Mouse (Mus musculus) layer of hippocampus, adult 2 months (tissue): ENCODE results near the gene Zmynd15. TPM values are rescaled to one million over a fixed set of nuclear protein-coding genes. Genes with fewer than 3 reads are reported as not detected.
A peak's percentile ranks its signal among the peaks of the same experiment; 100 is the strongest.

ENCODE experiments used
- DNase-seq, 2 experiments: peaks; one replicate each; pipeline ENCODE4 v3.0.0; 2022; ENCODE audit warnings: low spot score in 2 of 2
- H3K27ac ChIP-seq: fragments of 200-600 bp; 2 replicates; pipeline ENCODE4 v1.8.1; 2022
- H3K4me3 ChIP-seq: fragments of 200-600 bp; 2 replicates; pipeline ENCODE4 v1.8.1; 2022; ENCODE audit warnings: mild to moderate bottlenecking
- CTCF ChIP-seq: fragments of 200-600 bp; conservative IDR thresholded peaks from 2 replicates; pipeline ENCODE4 v1.8.1; 2022; ENCODE audit warnings: antibody characterized with exemption, mild to moderate bottlenecking, moderate library complexity
- microRNA-seq, 2 experiments: library from miRNA; unstranded; fragments of <30 nt; microRNA quantifications; one replicate each; pipeline ENCODE4 v1.2.0; 2021
- total RNA-seq, 2 experiments: library from RNA; stranded (reverse); gene quantifications; 2 replicates each; pipeline ENCODE4 v1.2.3; 2021

Zmynd15 gene
- total RNA-seq, 2 experiments from 2014 or later = 0.12 to 0.72 TPM

DNA sequence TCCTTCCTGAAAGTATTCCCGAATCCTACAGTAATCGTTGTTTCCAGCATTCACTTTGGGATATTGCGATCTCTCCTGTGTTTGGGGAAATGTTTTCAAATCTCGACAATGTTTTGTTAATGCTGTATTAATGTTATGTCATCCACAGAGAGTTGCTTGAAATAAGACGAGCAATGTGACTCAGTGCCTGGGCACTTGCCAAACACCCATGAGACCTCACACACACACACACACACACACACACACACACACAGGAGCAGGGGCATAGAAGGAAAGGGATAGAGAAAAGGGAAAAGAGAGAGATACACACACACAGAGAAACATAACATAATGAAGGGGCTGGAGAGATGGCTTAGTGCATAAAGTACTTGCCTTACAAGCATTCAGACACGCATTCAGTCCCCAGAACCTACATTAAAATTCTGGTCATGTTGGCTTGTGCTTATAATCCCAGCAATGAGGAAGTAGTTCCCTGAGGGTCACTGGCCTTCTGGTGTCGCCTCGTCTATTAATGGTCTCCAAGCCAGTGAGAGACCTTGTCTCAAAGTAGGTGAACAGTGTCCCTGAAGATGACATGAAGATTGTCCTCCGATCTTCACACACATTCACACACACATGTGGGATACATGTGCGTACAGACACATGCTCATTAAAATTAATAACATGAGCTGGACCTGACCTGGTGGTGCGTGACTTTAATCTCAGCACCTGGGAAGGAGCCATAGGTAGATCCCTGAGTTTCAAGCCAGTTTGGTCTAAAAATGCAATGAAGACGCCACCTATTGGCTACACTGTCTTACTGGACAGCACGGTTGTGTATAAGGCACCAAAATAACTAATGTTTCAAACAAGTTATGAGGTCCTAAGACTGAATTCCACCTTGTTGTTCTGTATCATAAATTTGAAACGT lies 40.6 kb downstream of the Zmynd15 start:
- no peak overlapping the region for H3K4me3 ChIP-seq
- TF ChIP-seq CTCF = peak; percentile 73

DNA sequence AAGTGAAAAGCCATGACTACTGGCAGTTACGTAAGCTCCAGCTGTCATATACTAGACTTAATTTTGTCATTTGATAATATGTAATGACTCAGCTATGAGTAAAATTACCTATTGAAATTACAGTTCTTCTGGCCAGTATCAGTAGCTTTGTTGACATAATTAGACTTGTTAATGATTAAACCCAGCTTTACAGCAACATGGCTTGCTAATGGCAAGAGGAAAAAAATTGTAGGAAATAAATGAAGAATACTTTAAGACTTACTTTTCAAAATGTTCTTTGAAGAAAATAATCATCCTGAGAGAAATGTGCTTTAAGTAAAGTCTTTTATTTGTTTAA lies 41.2 kb downstream of the Zmynd15 start:
- H3K27ac ChIP-seq = no peak overlapping the region
- no peak overlapping the region for H3K4me3 ChIP-seq
- no peak for DNase-seq
- no peak for TF ChIP-seq CTCF

More for the DNA sequence above, 40.6 kb downstream of the Zmynd15 start:
- no peak for DNase-seq
- H3K27ac ChIP-seq = no peak overlapping the region

DNA sequence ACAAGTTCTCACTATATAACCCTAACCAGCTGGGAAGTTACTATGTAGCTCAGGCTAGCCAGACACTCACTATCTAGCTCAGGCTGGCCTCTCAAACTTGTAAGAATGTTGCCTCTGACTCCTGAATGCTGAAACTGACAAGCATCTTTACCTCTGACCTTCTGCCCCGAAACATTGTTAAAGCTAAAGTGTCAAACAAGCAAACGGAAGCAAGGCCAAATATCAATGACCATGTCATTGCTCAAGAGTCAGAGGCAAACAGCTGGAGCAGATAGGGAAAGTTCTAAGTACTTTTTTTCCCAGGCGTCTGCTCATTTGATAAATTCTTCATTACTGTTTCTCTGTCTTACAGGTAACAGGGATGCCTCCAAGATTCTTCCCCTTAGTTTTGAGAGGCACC lies 42.8 kb downstream of the Zmynd15 start:
- H3K27ac ChIP-seq = no peak overlapping the region
- DNase-seq = no peak
- no peak overlapping the region for H3K4me3 ChIP-seq
- TF ChIP-seq CTCF = no peak

DNA sequence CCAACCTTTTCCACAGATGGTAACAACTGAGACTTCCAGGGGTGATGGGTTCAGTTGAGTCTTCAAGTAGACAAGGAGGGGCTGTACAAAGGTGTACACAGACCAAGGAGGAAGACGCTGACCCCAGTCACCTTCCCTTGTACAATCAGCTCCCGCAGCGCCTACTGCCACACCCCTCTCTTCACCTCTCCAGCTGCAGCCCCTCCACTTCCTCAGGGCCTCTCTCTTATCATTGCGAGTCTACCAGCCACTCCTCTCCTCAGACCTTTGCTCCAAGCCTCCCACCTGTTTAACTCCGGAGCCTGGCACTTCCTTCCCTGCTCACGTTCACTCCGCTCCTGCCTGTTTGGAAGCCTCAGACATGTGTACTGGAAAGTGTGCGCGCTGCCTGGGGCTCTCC lies 45.7 kb downstream of the Zmynd15 start, which contains the start of gene Tm4sf5:
Tm4sf5 (plus strand) TSS at position 275 of the 400 bp plus-strand sequence.
- Histone ChIP-seq H3K27ac (no peak within 1 kb of the TSS), H3K4me3 (no peak within 1 kb of the TSS)
- no peak for DNase-seq
- TF ChIP-seq CTCF = no peak

DNA sequence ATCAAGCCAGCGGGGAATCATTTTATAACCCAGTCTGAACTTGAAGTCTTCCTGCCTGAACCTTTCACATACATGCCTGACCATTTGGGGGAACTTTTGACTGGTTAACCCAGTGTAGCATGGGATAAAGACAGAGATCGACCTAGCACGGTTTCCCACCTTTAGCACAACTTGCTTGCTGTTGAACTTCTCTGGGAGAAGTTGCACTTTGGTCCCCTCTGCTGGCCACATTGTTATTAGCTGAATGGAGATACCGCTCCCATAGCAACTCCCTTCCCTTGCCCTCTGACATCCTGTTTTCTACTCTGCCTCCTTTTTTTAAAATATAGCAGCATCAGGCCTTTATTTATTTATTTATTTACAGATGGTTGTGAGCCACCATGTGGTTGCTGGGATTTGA lies 47.2 kb downstream of the Zmynd15 start:
- peak; percentile 80 for TF ChIP-seq CTCF
- DNase-seq = peak in 1 of 2 experiments; percentile 66
- no peak overlapping the region for H3K4me3 ChIP-seq
- no peak overlapping the region for H3K27ac ChIP-seq

DNA sequence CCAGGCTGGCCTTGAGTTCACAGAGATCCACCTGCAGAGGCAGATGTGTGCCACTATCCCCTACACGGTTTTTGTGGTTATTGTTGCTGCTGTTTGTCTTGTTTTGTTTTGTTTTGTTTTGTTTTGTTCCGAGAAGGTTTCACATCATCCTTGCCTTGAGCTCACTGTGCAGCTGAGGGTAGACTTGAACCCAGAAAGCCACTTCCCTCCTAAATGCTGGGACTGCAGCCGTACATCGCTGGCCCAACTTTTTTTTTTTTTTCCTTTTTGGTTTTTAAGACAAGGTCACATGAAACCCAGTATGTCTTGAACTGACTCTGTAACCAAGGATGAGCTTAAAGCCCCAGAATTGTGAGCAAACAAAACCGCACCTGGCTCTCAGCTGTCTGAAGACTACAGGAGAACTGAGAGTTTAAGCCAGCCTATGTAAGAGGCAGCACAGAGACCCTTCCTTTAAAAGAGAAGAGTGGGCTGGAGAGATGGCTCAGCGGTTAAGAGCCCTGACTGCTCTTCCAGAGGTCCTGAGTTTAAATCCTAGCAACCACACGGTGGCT lies 47.8 kb downstream of the Zmynd15 start:
- no peak for TF ChIP-seq CTCF
- DNase-seq = no peak
- no peak overlapping the region for H3K27ac ChIP-seq
- H3K4me3 ChIP-seq = no peak overlapping the region

DNA sequence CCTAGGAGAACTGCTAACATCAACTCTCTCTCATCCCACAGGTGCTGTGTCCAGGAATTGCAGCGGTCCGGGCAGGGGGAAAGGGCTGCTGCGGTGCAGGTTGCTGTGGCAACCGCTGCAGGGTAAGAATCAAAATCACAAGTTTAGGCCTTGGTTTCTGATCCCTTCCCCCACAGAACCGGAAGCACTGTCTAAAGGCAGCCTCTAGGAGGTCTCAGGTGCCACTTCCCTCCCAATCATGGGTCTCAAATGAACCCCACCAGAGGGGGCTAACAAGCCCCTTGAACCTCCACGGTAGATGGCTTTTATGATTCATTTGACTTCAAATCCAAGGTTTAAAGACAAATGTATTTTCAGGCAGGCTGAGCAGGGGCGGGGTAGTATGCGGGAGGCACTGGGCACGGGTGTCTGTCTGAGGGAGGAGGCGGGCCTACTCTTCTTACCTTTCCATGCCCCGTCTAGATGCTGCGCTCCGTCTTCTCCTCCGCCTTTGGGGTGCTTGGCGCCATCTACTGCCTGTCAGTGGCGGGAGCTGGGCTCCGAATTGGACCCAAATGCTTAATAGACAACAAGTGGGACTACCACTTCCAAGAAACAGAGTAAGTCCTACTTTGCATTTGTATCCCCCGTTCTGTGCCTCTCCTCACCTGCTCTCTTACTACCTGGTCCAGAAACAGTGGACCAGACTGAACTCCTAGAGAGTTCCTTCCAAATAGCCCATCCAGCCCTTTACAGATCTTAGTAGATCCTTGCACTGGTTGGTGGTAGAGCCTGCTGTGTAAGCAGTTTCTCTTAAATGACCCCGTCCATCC lies 50.7 kb downstream of the Zmynd15 start:
- Histone ChIP-seq H3K4me3 (no peak overlapping the region; the same call in 1 of the 2 replicates), H3K27ac (no peak overlapping the region)
- TF ChIP-seq CTCF = peak; percentile 77
- DNase-seq = peak; percentile 45 to 46

DNA sequence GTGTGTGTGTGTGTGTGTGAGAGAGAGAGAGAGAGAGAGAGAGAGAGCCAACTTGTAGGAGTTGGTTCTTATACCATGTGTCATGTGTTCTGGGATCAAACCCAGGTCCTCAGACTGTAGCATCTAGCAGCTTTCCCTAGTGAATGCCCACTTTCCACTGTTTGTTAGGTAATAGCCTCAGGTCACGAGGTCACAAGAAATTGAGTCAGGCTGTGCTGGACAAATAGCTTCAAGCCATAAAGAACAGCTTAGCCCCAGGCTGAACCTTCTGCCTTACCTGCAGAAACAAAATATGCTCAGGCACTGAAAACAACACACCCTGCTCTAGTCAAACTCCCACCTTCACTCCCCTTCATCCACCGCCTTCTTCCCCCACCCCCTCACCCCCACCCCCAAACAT lies 52.0 kb downstream of the Zmynd15 start:
- no peak for TF ChIP-seq CTCF

DNA sequence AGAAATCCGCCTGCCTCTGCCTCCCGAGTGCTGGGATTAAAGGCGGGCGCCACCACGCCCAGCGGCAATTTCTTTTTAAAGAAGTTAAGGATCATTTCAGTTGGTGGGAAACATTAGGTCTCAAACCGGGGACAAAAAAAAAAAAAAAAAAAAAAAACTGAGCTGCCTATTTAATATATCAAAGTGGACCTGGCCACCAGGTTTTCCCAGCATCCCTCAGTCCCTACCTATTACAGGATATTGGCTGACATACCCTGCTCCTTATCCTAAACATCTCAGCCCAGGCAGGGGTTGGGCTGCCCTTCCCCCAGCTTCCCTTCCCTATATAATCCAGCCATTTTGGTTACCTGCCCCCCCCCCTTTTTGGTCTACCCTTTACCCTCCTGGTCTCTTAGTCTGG lies 52.6 kb downstream of the Zmynd15 start:
- TF ChIP-seq CTCF = no peak
- H3K4me3 ChIP-seq = no peak overlapping the region
- DNase-seq = no peak
- H3K27ac ChIP-seq = no peak overlapping the region

More for the DNA sequence above, 52.0 kb downstream of the Zmynd15 start:
- no peak for DNase-seq
- H3K27ac ChIP-seq = no peak overlapping the region
- no peak overlapping the region for H3K4me3 ChIP-seq

DNA sequence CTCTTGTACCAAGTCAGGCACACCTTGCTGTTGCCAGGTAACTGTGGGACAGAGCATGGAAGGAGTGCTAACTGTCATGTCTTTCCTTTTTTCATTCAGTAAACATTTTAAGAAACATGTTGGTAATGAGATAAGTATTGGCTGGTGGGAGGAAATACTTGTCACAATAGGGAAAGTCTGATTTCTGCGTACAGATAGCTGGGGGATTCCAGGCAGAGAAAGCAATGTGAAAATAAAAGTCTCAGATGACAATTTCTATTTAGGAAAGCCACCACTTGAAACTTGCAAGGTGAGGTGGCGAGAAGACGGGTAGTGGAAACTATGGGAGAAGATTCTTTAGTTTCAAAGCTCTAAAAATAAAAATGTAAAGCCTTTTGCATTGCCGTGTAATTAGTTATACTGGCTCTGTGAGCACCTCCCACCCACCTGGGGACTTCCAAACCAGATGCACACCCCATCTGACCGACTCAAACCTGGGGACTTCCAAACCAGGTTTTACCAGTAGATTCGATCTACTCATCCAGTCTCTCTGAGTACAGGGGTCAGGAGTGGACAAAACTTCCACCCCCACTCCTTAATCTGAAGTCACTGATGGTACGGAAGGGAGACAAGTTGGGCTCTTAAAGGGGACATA lies 53.6 kb downstream of the Zmynd15 start:
- H3K4me3 ChIP-seq = no peak overlapping the region
- H3K27ac ChIP-seq = no peak overlapping the region
- TF ChIP-seq CTCF = no peak
- DNase-seq = no peak

DNA sequence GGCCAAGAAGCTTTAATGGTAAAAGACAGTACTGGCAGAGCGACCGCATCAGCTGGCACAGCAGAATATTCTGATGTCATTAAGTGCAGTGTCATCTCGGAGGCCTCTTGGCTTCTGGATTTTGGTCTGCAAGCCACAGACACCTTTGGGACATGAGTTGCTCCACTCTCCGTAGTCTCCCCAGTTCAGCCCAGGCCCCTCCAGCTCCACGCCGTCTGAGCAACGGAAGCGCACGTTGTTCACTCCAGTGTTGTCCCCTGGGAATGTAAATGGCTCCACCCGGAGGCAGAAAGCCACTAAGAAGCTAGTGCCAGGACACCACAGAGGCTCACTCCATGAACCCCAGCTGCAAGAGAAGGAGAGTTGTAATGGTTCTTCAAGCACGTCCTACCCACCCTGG lies 54.3 kb downstream of the Zmynd15 start:
- no peak for DNase-seq

DNA sequence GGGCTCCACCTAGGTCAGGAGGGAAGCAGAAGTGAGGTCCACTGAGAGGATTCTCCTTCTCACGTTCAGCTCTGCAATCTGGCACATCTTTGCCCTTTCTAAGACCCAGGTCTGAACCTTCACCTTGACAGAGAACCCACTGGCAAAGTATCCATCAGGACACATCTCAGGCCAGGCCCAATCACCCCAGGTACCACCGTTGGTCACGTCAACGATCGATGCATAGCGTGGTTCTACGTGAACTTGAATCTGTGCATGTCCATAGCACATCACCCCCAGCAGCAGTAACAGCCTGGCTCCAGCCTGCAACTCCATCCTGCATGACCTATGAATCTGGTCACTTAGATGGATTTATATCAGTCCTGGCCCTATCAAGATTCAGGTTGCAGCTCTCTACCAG lies 55.1 kb downstream of the Zmynd15 start, which contains the start of gene Vmo1:
Vmo1 (minus strand) TSS at position 329 of the 400 bp plus-strand sequence.
- DNase-seq = no peak
- Histone ChIP-seq H3K4me3 (no peak within 1 kb of the TSS), H3K27ac (no peak within 1 kb of the TSS)
- TF ChIP-seq CTCF = no peak

More for the DNA sequence above, 54.3 kb downstream of the Zmynd15 start:
- Histone ChIP-seq H3K4me3 (no peak overlapping the region), H3K27ac (no peak overlapping the region)
- TF ChIP-seq CTCF = no peak

Small RNA genes lying within 50 kb of the gene (microRNA-seq; reads per million reads assigned to microRNA genes)
- 2.2 to 2.9 reads per million in 2 experiments for gene Mir7115

Other genes with a start within 250 kb of the Zmynd15 start
- 10 to 100 TPM; 35.2 to 47.0 TPM for gene Slc16a11, start 246.7 kb upstream of the Zmynd15 start, total RNA-seq
- gene Slc16a13, start 238.4 kb upstream of the Zmynd15 start, total RNA-seq = 10 to 100 TPM in 1 of 2 experiments, 1 to 10 TPM in 1; 7.9 to 11.0 TPM
- gene Bcl6b, start 229.6 kb upstream of the Zmynd15 start, total RNA-seq = 1 to 10 TPM in 1 of 2 experiments, under 1 TPM in 1; 0.83 to 1.4 TPM
- 10 to 100 TPM; 43.8 to 48.7 TPM for gene 0610010K14Rik, start 221.5 kb upstream of the Zmynd15 start, total RNA-seq
- gene Gm21988, start 219.6 kb upstream of the Zmynd15 start, total RNA-seq = 1 to 10 TPM; 3.9 to 4.3 TPM
- gene Rnasek, start 219.6 kb upstream of the Zmynd15 start, total RNA-seq = 100 to 1,000 TPM; 272 to 278 TPM
- gene Alox12, start 204.1 kb upstream of the Zmynd15 start, total RNA-seq = under 1 TPM; 0.13 to 0.27 TPM
- gene Alox12e, start 136.8 kb upstream of the Zmynd15 start, total RNA-seq = not detected
- under 1 TPM in 1 of 2 experiments, not detected in 1; 0.26 TPM for gene Alox15, start 107.4 kb upstream of the Zmynd15 start, total RNA-seq
- gene Pelp1, start 49.4 kb upstream of the Zmynd15 start, total RNA-seq = 10 to 100 TPM; 33.2 to 40.1 TPM
- 10 to 100 TPM; 99.9 TPM for gene Arrb2, start 26.8 kb upstream of the Zmynd15 start, total RNA-seq
- gene Med11, start 7.5 kb upstream of the Zmynd15 start, total RNA-seq = 10 to 100 TPM; 13.5 to 15.6 TPM
- gene Cxcl16, start 551 bp downstream of the Zmynd15 start, total RNA-seq = 1 to 10 TPM in 1 of 2 experiments, under 1 TPM in 1; 0.96 to 1.1 TPM
- gene Tm4sf5, start 45.8 kb downstream of the Zmynd15 start, total RNA-seq = not detected
- gene Vmo1, start 55.2 kb downstream of the Zmynd15 start, total RNA-seq = not detected
- gene Gltpd2, start 59.8 kb downstream of the Zmynd15 start, total RNA-seq = not detected
- 100 to 1,000 TPM; 178 to 188 TPM for gene Psmb6, start 65.9 kb downstream of the Zmynd15 start, total RNA-seq
- not detected for gene Gm40193, start 73.5 kb downstream of the Zmynd15 start, total RNA-seq
- gene Pld2, start 80.6 kb downstream of the Zmynd15 start, total RNA-seq = 10 to 100 TPM; 17.7 to 19.2 TPM
- gene Mink1, start 103.4 kb downstream of the Zmynd15 start, total RNA-seq = 100 to 1,000 TPM; 505 to 510 TPM
- under 1 TPM; 0.47 to 0.72 TPM for gene 4930544D05Rik, start 156.4 kb downstream of the Zmynd15 start, total RNA-seq
- gene Chrne, start 159.8 kb downstream of the Zmynd15 start, total RNA-seq = not detected
- gene Gp1ba, start 179.7 kb downstream of the Zmynd15 start, total RNA-seq = not detected
- 10 to 100 TPM; 88.8 to 99.4 TPM for gene Rnf167, start 187.8 kb downstream of the Zmynd15 start, total RNA-seq
- gene Slc25a11, start 188.0 kb downstream of the Zmynd15 start, total RNA-seq = 100 to 1,000 TPM; 115 to 123 TPM
- gene Pfn1, start 195.2 kb downstream of the Zmynd15 start, total RNA-seq = 100 to 1,000 TPM; 333 to 349 TPM
- 1 to 10 TPM; 6.6 to 7.9 TPM for gene Eno3, start 197.8 kb downstream of the Zmynd15 start, total RNA-seq
- 10 to 100 TPM; 50.8 to 54.7 TPM for gene Spag7, start 210.0 kb downstream of the Zmynd15 start, total RNA-seq
- gene Camta2, start 228.7 kb downstream of the Zmynd15 start, total RNA-seq = 100 to 1,000 TPM; 387 to 403 TPM
- 1 to 10 TPM; 2.9 to 5.0 TPM for gene Inca1, start 240.7 kb downstream of the Zmynd15 start, total RNA-seq
- 10 to 100 TPM; 76.5 to 89.8 TPM for gene Kif1c, start 241.1 kb downstream of the Zmynd15 start, total RNA-seq